Mouse (Mus musculus) liver, postnatal 0 days (tissue): ENCODE results near the gene Rnf216.

Experiments
- CTCF ChIP-seq: sonication (generic); IDR thresholded peaks from 2 replicates; pipeline ENCODE4 v1.5.1; 2016; ENCODE audit warnings: antibody characterized with exemption, low read depth
- EP300 ChIP-seq: IDR thresholded peaks from 2 replicates; pipeline ENCODE4 v1.6.1; 2016; ENCODE audit warnings: antibody characterized with exemption, low read depth, mild to moderate bottlenecking

GRCm38 (mm10) chr5:143000654-143001500 lies 111.9 kb downstream of the Rnf216 start:
- TF ChIP-seq CTCF, result no peak
- no peak for TF ChIP-seq EP300
